Mouse (Mus musculus): ENCODE results near the gene Vwa3b. TPM values are rescaled to one million over a fixed set of nuclear protein-coding genes. Genes with fewer than 3 reads are reported as not detected.

Vwa3b gene
- polyA plus RNA-seq (2021; fragmentation: Nextera tagmentation) = 15.0 and 17.3 TPM in 2 replicates
- long read RNA-seq, experiment 1, partial matches to known transcripts = 5 of 12 reads
- long read RNA-seq, experiment 1, other reads (novel, unspliced or antisense) = 7 of 12 reads
- long read RNA-seq, experiment 2, partial matches to known transcripts = 2 of 21 reads
- long read RNA-seq, experiment 2, other reads (novel, unspliced or antisense) = 19 of 21 reads

GRCm38 (mm10) chr1:37025962-37026686 is at the start of gene Vwa3b:
Gene Vwa3b, plus strand, starts transcription at chr1:37026596.

GRCm38 (mm10) chr1:37214144-37214543 is 187.7 kb downstream of the Vwa3b start, which contains the start of gene Cnga3:
Gene Cnga3, plus strand, starts transcription at chr1:37214434.

Other genes with a start within 250 kb of the Vwa3b start
- 4.9 and 5.1 TPM in 2 replicates for gene Tmem131, start 82.9 kb upstream of the Vwa3b start, polyA plus RNA-seq (2021; fragmentation: Nextera tagmentation)
- 0.13 and 0.14 TPM in 2 replicates for gene Cnga3, start 187.8 kb downstream of the Vwa3b start, polyA plus RNA-seq (2021; fragmentation: Nextera tagmentation)

Data from layer of hippocampus, adult 6 months (tissue).